Mouse (Mus musculus) left cerebral cortex, postnatal 25 days (tissue): ENCODE results near the gene Dennd6b. TPM values are rescaled to one million over a fixed set of nuclear protein-coding genes. Genes with fewer than 3 reads are reported as not detected.

Experiments used
- DNase-seq, 2 experiments: peaks; one replicate each; pipeline ENCODE4 v3.0.0; 2022; ENCODE audit warnings: low spot score in 2 of 2, mixed read lengths in 1 of 2
- intact Hi-C: fragments of 180-260 bp; cut with DNase I; formaldehyde crosslinking; loops from one replicate; pipeline ENCODE4 v1.15.1; 2025
- microRNA-seq, 2 experiments: library from miRNA; unstranded; fragments of <30 nt; microRNA quantifications; one replicate each; pipeline ENCODE4 v1.2.0; 2022
- total RNA-seq, 2 experiments: library from RNA; stranded (reverse); gene quantifications; 2 replicates each; pipeline ENCODE4 v1.2.3; 2021

Gene Dennd6b
- total RNA-seq, 2 experiments from 2014 or later, result 44.8 to 47.0 TPM

DNA sequence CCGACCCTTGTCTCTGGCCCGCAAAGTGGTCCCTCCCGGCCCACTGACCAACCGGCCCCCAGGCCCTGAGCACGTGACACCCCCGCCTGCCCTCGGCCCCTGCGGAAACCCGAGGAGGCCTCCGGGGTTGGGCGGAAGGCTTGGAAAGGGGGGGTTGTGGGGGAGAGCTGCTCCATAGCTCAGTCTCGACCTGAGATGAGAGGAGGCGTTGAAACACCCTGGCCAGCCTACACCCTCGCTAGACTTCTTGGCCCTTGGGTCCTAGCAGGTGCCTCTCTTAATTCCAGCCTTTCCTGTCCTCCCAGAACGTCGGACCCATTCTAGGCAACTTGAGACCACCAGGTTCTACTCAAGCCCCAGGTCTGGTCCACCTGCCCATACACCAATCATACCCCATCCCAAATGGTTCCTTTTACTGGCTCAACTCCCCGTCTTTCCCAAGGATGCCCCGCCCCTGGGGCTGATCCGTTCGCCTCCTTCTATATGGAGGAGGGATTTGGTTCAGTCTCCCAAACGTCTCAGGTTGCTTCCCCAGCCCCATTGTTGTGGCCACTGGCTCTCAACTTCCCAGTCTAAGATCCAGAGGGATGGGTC is 55.5 kb downstream of the Dennd6b start, which contains the start of gene Mapk12:
TSS of gene Mapk12 (minus strand) at position 45 of the 594 bp plus-strand sequence.
- DNase-seq, result peak in 1 of 2 experiments; percentile 38
- intact Hi-C loops, result no loop called here

DNA sequence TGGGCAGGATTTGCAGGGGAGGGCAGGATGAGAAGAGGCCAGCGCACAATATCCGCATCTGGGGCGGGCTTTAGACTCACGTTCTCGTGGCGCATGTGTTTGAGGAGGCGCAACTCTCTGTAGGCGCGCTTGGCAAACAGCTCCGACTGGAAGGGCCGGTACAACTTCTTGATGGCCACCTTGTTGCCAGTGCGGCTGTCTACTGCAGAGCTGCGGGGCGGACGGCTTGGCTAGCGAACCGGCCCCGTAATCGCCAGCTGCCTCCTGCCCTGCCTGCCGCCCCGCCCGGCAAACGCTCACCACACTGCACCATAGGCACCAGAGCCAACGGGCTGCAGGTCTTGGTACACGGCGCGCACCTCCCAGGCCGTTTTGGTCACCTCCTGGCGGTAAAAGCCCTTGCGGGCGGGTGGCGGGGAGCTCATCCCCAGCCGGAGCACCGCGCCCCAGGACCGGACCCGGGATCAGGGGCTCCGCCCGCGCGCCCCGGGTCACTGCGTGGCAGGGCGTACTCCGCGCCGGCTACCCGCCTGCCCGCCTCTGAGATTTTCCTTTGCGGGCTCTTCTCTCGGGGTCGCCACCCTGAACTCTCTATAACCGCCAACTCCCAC is 56.1 kb downstream of the Dennd6b start:
- intact Hi-C loops, result no loop called here
- DNase-seq, result peak; percentile 77 to 92

DNA sequence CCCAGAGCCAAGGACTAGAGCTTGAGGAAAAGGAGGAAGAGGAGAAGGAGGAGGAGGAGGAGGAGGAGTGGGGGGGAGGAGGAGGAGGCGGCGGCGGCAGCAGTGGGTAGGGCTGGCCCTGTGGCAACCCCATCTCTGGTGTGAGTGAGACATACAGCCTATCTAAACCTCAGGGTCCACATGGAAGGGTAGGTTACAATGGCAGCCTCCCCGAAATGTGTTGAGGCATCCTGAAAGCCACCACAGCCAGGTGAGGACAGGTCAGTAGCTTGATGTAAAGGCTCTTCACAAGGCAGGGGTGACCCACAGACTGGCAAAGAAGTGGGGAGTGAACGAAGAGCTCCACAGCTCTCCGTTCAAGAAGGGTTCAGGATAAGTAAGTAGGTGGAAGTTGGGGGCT is 57.8 kb downstream of the Dennd6b start:
- intact Hi-C loops, result no loop called here

DNA sequence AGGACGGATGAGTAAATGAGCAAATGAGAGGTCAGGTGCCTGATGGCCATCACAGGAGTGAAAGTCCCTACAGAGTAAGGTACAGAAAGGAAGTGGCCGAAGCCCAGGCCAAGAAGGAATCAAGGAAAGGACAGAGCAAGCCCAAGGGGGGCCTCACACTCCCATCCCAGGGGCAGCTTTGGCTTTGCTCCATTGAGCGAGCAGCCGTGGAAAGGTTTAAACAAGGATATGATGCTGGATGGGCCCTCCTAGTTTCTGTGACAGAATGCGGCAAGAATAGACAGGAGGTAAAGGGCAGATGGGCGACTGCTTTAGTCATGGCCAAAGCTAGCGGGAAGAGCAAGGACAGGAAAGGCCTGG is 58.3 kb downstream of the Dennd6b start:
- intact Hi-C loops, result no loop called here
- DNase-seq, result no peak

More for the DNA sequence above, 57.8 kb downstream of the Dennd6b start:
- no peak for DNase-seq

DNA sequence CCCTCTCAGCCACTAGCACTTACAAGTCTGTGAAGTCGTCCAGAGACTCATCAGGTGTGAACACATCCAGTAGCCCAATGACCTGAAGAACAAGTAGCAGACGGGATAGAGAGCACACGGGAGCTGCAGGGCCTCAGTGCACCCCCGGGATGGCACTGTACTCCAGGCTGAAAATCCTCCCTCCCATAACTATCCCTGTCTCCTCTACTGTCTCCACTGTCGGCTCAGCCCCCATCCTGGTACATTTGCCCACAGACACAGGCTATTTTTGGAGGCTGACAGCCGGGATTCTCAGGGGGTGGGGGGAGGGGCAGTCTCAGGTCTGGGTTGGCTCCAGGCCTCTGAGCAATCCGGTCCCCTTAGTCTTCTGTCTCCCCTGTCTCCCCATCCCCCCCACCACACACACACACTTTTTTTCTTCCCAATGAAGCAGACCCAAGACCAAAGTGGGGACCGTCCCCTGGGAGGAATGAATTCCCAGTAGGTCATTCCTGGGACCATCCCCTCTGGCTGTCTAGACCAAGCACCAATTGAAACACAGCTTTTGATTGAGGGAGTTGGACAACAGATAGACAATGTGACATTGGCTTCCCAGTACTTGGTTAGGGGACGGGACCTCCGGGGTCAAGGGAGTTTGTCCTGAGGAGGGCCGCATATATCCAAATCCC is 58.8 kb downstream of the Dennd6b start:
- intact Hi-C loops, result no loop called here
- peak in 1 of 2 experiments; percentile 44 for DNase-seq

DNA sequence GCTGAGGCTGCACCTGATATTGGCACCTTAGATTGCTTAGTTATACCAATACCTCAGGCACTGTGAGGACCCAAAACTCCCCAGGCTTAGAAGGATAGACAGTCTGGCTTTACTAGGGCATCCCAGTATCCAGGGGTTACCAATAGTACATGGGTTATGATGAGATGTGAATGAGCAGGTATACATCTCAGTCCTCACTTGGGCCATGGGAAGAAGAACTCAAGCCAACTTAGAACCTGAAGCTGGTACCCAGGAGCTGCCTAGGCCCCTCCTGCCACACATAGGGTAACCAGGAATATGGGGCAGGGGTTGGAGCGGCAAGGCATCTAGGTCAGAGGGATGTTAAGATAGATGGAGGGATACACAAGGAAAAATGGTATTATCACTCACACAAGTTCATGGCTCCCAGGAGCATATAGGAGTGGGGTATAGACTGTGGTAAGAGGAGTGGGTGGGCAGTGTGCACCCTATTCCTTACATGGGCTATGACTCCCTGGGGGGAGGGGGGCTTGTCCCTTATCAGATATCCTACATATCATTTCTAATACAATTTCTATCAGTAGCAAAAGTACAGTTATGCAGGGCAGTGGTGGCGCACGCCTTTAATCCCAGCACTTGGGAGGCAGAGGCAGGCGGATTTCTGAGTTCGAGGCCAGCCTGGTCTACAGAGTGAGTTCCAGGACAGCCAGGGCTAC is 59.7 kb downstream of the Dennd6b start:
- intact Hi-C loops, result no loop called here
- no peak for DNase-seq

Small RNA genes lying within 50 kb of the gene (microRNA-seq; reads per million reads assigned to microRNA genes)
- gene Mir6958, result 5.7 to 11.4 reads per million in 2 experiments
- 0.50 to 3.0 reads per million in 2 experiments for gene Mir7118

Other genes with a start within 250 kb of the Dennd6b start
- 1 to 10 TPM; 1.3 to 1.7 TPM for gene Ttll8, start 242.1 kb downstream of the Dennd6b start, total RNA-seq
- gene Mlc1, start 217.5 kb downstream of the Dennd6b start, total RNA-seq, result 100 to 1,000 TPM; 101 to 103 TPM
- gene Mov10l1, start 213.6 kb downstream of the Dennd6b start, total RNA-seq, result not detected
- 10 to 100 TPM; 95.4 to 95.5 TPM for gene Panx2, start 136.8 kb downstream of the Dennd6b start, total RNA-seq
- 10 to 100 TPM; 15.8 to 17.9 TPM for gene Trabd, start 121.4 kb downstream of the Dennd6b start, total RNA-seq
- 10 to 100 TPM; 18.9 to 20.6 TPM for gene Selenoo, start 107.4 kb downstream of the Dennd6b start, total RNA-seq
- gene Tubgcp6, start 73.4 kb downstream of the Dennd6b start, total RNA-seq, result 10 to 100 TPM; 26.3 to 27.7 TPM
- 10 to 100 TPM; 13.1 to 13.3 TPM for gene Hdac10, start 67.8 kb downstream of the Dennd6b start, total RNA-seq
- 1 to 10 TPM; 5.9 to 7.6 TPM for gene Mapk12, start 55.8 kb downstream of the Dennd6b start, total RNA-seq
- gene Mapk11, start 46.9 kb downstream of the Dennd6b start, total RNA-seq, result 10 to 100 TPM; 47.1 to 51.1 TPM
- gene Plxnb2, start 15.7 kb downstream of the Dennd6b start, total RNA-seq, result 10 to 100 TPM; 43.4 to 44.9 TPM
- gene Ppp6r2, start 15.1 kb upstream of the Dennd6b start, total RNA-seq, result 100 to 1,000 TPM; 148 to 149 TPM
- gene Sbf1, start 118.8 kb upstream of the Dennd6b start, total RNA-seq, result 100 to 1,000 TPM; 205 to 212 TPM
- not detected for gene Adm2, start 126.2 kb upstream of the Dennd6b start, total RNA-seq
- not detected for gene Miox, start 137.9 kb upstream of the Dennd6b start, total RNA-seq
- 10 to 100 TPM; 21.0 to 21.8 TPM for gene Lmf2, start 159.2 kb upstream of the Dennd6b start, total RNA-seq
- gene Ncaph2, start 159.2 kb upstream of the Dennd6b start, total RNA-seq, result 10 to 100 TPM; 96.1 to 97.4 TPM
- 10 to 100 TPM; 25.3 to 26.8 TPM for gene Sco2, start 177.3 kb upstream of the Dennd6b start, total RNA-seq
- 1 to 10 TPM; 1.3 to 1.6 TPM for gene Tymp, start 180.5 kb upstream of the Dennd6b start, total RNA-seq
- gene Odf3b, start 182.8 kb upstream of the Dennd6b start, total RNA-seq, result under 1 TPM; 0.57 to 0.80 TPM
- under 1 TPM; 0.30 to 0.34 TPM for gene Klhdc7b, start 188.4 kb upstream of the Dennd6b start, total RNA-seq
- gene Syce3, start 214.0 kb upstream of the Dennd6b start, total RNA-seq, result under 1 TPM in 1 of 2 experiments, not detected in 1; 0.87 TPM
- gene Cpt1b, start 229.4 kb upstream of the Dennd6b start, total RNA-seq, result 1 to 10 TPM; 1.3 to 1.6 TPM
- 1 to 10 TPM; 1.9 to 2.1 TPM for gene C730034F03Rik, start 233.1 kb upstream of the Dennd6b start, total RNA-seq
- under 1 TPM in 1 of 2 experiments, not detected in 1; 0.80 TPM for gene Gm44502, start 233.2 kb upstream of the Dennd6b start, total RNA-seq
- 10 to 100 TPM; 35.4 to 39.7 TPM for gene Chkb, start 233.4 kb upstream of the Dennd6b start, total RNA-seq